Mouse (Mus musculus) heart, postnatal 14 days (tissue): Measurements from ENCODE around the gene Dpm2. TPM values are rescaled to one million over a fixed set of nuclear protein-coding genes. Genes with fewer than 3 reads are reported as not detected.

Experiments
- DNase-seq, 2 experiments: peaks; one replicate each; pipeline ENCODE4 v3.0.0; 2021 to 2022
- intact Hi-C: fragments of 180-260 bp; cut with DNase I; formaldehyde crosslinking; loops from one replicate; pipeline ENCODE4 v1.15.1; 2025
- long read RNA-seq, 2 experiments: library from polyadenylated mRNA; stranded (forward); transcript quantifications; one replicate each; pipeline ENCODE4 v2.0.0; 2021
- total RNA-seq, 2 experiments: library from RNA; stranded (reverse); gene quantifications; 2 replicates each; pipeline ENCODE4 v1.2.3; 2021

Dpm2 gene
- 10 to 100 TPM; 21.4 to 22.7 TPM for total RNA-seq
- long read RNA-seq, experiment 1, transcript Dpm2-201 (4 exons, 869 nt): major isoform, 15 of 25 reads
- long read RNA-seq, experiment 1, partial matches to known transcripts: 4 of 25 reads
- long read RNA-seq, experiment 1, other reads (novel, unspliced or antisense): 2 of 25 reads
- long read RNA-seq, experiment 2, transcript Dpm2-201 (4 exons, 869 nt): major isoform, 13 of 19 reads
- long read RNA-seq, experiment 2, partial matches to known transcripts: 1 of 19 reads
- long read RNA-seq, experiment 2, other reads (novel, unspliced or antisense): 2 of 19 reads

DNA sequence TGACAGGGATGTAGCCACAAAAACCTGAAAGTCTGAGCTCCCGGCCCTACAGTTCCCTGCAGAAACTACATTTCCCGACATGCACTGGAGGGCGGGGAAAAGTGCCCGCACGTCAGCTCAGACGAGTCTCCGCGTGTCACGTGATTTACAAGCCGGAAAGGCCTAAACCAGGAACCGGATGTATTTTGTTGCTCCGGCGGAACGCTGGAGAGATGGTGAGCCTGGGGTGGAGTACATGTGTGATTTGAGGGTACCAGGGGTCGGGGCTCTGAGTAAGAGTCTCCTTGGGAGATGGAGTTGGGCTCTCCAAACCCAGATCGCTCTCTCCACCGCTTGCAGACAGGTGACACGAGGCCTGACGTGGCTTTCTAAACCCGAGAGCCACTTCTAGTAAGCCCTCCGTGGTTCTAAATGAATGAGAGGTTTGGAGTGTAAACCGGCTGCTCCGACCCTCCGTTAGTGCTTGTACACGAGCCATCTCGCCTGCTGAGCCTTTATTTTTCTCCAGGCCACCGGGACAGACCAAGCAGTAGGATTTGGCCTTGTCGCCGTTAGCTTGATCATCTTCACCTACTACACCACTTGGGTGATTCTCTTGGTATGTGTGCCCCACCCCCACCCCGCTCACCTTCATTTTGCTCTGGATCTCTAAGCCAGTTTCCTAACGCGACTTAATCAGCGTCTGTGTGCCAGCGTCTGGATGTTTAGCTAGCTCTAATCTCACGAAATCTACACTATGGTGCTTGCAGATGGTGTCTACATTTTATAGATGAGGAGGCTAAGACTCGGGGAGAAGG is at the start of gene Dpm2:
Dpm2 (plus strand) TSS at position 161 of the 797 bp plus-strand sequence.
- intact Hi-C loops: no loop called here
- peak; percentile 85 to 93 for DNase-seq

DNA sequence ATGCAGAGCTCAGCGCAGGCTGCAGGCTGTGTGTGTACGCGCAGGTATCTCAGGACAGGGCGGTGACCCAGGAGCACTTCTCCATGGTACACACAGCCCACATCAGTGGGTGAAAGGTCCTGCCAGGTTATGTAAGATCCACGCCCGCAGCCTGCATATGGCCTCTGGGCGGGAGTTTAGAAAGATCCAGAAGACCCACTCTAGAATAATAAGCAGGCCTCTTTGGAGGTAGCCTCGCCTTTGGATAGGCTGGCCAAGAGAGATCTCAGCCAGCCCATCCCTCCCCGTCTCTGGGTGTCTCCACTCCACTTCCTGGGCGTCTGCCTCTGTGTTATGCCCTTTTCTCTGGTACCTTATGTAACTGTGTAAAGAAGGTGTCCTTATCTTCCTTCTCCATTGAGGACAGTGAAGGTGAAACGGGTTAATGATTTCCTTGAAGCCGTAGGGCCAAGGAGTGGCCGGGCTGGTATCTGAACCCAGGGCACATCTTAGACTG is 46.1 kb upstream of the Dpm2 start:
- DNase-seq: no peak
- intact Hi-C loops: no loop called here

DNA sequence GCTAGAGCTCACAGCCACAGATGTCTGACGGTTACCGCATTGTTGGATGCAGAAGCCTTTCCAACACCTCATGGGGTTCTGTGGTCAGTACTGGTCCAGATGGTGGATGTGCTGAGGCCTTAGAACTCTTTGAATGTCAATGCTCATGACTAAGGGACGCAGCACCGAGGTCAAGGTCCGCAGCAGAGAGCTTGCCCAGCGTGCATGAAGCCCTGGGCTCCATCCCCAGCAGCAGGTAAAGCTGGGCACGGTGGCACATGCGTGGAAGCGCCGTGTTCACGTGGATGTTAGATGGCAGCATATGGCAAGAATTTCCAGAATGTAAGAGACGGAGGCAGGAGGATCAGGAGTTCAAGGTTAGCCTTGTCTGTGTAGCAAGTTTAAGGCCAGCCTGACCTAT is 44.8 kb upstream of the Dpm2 start:
- intact Hi-C loops: no loop called here
- DNase-seq: no peak

DNA sequence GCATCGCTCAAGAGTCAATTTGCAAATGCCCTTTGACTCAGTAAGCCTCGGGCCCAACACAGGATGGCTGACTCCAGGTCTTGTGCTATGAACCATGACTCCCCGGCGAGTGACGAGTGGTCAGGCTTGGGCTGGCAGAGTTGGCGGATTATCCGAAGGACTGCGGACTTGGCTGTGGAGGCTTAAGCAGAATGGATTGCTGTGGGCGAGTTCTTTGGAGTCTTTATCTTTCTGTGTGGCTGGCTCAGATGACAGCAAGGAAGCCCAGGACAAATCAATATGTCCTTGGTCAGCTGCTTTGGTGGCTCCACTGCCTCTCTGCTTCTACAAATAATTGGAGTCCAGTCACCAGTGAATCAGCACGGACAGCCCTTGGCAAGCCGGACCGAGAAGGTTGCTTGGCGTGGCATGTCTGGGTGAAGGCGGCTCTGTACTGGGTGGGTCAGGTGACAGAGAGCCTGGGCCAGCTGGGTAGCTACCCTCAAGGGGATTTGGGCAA is 43.1 kb upstream of the Dpm2 start:
- intact Hi-C loops: no loop called here
- DNase-seq: no peak

DNA sequence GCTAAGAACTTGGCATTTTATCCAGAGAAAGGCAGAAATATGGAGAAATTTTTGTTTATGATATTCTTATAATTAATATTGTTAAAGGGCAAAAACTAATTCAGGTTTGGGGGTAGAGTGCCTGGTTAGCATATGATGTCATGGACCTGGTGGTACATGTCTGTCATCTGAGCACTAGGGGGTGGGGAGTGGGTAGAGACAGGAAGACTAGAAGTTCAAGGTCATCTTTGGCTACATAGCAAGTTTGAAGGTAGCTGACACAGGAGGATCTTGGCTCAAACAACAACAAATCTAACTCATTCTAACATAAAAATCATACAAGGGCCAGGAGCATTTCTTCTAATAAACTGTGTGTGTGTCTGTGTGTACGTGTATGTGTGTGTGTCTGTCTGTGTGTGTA is 42.3 kb upstream of the Dpm2 start:
- DNase-seq: no peak
- intact Hi-C loops: no loop called here

DNA sequence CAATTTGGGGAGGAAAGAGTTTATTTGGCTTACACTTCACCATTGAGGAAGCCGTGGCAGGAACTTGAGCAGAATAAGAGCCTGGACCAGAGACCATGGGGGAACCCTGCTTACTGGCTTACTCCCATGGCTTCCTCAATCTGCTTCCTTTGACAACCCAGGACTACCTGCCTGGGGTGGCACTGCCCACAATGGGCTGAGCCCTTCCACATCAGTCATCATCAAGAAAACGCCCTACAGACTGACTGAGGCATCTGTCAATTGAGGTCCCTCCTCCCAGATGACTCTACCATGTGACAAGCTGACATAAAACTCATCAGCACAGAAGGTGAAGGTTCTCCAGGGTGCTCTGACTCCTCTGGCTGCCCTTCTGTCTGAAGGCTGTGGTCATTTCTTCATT is 40.2 kb upstream of the Dpm2 start:
- DNase-seq: no peak
- intact Hi-C loops: no loop called here

DNA sequence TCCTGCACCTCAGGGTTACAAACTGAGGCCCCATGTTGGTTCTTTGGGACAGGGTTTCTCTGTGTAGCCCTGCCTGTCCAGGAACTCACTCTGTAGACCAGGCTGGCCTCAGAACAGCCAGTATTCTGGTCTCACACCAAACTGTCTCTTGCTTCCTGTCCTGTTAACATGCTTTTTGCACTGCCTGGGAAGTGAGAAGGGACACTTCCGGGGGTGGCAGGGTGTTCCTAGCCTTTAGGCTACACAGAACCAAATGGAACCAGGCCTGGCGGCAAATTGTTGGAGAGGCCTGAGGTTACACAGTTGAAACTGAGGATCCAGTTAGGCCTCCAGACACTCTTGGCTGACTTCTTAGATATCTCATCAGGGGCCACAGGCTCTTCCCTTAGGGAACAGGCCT is 37.5 kb upstream of the Dpm2 start:
- intact Hi-C loops: no loop called here
- DNase-seq: no peak

DNA sequence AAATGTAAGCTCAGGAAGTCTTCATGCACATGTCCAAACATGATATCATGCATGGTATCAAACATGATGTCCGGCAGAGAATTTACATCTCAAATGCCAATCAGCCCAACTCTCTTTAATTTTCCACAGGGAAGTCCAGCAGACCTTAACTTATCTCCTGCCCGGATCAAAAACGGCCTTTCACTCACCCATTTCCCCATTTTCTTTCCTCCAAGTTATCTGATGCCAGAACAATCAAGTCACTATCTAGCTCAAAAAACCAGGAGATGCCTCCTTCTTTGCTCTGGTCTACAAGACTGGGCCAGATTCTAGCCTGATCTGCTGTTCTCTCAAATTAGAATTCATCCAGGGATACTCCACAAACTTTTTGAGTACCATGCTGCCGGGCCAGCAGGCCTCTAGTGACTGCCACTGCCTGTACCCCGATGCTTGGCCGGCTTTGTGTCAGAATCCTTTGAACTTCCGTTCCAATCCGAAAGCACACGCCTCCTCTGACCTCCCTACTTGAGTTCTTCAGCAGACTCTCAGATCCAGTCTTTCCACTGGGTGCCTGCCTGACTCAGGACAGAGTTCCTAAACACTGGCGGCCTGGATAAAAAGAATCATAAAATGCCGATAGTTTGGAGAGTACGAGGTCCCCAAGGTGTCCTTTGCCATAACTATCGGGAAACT is 36.5 kb upstream of the Dpm2 start:
- intact Hi-C loops: no loop called here
- DNase-seq: peak; percentile 36 to 57

DNA sequence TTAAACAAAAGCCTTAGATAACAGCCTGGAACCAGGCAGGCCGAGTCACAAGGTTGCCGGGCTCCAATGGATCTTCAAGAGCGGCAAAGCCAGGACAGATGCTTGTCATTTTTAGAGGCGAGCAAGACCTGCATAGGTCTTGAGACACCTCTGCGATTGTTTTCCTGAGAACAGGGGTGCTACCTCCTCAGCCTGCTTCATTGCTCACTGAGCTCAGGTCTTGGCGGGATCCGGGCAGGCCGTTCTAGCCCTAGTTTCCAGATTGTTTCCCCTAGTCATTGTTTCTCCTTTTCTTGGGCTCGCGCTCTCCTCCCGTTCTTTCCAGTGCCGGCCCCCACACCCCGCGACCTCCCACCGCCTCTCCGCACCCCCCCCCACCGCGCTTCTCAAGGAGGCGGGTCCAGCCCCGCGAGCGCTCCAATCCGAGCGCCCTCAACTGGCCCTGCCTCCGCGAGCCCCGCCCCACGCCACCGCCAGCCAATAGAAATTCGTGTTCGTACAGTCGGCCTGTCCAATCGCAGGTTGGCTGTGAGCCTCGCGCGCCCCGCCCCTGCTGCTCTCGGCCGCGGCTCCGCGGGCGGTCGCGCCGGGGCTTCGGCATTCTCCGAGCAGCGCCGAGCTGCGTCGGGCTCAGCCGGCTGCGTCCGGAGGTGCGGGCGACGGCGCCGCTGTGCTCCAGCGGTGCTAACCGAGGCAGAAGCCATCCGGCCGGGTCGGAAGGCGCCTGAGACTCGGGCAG is 35.8 kb upstream of the Dpm2 start, which contains the start of gene Fam102a:
Fam102a (plus strand) TSS at position 600 of the 739 bp plus-strand sequence.
- DNase-seq: peak; percentile 99
- intact Hi-C loops: no loop called here

DNA sequence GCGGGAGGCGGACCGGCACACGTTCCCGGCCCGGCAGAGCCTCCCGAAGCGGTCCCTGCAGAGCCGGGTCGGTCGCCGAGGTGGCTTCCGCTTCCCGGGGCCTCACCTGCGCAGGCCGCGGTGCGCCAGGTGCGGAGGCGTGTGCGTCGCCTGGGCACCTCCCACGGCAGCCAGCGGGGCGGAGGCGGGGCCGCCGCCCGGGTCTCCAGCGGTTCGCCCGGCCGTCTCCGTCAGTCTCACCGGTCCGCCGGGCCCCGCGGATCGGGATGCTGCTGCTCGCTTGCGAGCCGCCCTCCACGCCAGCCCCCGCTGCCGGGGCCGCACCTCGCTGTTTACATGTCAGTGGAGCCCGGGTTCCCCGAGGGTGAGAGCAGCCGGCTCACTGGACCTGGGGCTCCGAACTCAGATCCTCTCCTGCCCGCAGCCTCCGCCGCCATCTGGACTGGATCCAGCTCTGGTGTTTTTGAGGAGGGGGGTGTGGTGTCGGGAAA is 35.1 kb upstream of the Dpm2 start:
- peak; percentile 64 for DNase-seq
- intact Hi-C loops: no loop called here

DNA sequence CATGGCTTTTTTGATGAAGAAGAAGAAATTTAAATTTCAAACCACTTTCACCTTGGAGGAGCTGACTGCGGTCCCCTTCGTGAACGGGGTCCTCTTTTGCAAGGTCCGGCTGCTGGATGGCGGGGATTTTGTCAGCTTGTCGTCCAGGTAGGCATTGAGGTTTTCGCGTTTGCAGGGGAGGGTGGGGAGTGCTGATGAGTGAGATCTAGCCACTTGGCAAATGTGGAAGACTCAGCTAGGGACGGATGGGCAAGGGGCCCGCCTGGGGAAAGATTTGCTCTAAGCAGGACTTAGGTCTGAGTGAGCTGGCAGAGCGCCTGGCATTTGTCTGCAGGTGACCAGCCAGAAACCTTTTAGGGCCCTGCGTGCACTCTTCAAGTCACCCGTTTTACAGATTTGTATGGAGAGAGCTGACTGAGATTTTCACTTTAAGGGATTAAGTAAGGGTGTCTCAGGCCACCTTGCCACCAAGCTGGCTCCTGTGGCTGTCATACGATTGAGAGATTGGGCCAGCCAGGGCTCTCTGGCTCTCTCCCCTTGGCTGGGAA is 34.5 kb upstream of the Dpm2 start:
- intact Hi-C loops: loop anchor here (2.0 kb wide), 1 partner anchor 31 kb away; no protein-coding TSS in a partner anchor
- DNase-seq: peak; percentile 29 to 38

DNA sequence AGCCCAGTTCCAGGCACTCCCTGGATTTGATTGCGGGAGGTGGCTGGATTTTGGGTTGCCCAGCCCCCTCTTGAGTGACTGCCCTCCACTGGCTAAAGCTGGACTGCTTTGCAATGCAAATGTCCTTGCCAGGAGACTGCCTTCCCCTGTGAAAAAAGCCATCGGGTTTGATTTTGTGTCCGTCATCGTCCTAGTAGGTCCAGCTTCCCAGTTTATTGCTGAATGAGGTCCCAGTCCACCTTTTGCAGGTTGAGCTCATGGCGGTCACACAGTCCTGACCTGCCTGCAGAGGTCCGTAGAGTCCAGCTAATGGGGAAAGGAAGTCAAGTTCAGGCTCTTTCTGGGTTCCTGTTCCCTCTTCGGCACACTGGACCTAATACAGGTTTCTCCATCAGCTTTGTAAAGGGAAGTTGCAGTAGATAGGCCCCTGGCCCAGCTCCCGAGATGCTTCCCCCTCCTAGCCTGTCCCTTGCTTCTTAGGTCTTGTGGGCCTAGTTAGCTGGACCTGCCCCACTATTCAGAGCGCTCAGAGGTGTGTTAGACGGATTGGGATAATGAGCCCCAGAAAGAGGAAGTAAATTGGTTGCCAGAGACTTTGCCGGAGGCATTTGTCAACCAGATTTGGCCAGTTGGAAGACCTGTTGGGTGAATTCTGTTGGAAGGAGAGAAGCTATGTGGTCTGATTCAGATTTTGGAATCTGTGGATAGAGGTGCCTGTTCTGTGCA is 33.9 kb upstream of the Dpm2 start:
- intact Hi-C loops: loop anchor here (2.0 kb wide), 1 partner anchor 30 kb away; no protein-coding TSS in a partner anchor
- DNase-seq: peak; percentile 42 to 58

DNA sequence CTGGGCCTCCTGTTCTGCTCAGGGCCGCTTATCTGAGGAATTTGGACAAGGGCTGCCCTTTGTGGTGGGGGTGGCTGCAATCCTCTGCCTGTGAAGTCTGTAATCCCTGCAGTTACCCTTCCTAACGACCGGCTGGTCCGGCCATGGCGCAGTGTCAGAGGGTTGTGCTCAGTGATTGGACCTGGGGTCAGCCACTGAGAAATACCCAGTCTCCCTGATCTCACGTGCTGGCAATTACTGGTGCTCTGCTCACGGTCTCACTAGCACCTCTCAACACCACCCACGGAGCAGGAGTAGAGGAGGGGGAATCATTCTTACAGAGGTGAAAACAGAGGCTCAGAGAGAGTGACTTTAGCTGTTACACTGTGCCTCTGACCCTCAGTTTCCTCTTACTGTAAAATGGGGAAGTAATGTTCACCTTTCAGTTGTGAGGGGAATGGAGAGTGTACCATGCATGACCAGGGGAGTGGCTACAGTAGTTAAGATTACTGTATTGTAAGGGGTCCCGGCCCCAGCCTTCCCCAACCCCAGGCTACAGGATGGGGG is 33.2 kb upstream of the Dpm2 start:
- intact Hi-C loops: loop anchor here (2.0 kb wide), 1 partner anchor 29 kb away; no protein-coding TSS in a partner anchor
- peak; percentile 20 to 54 for DNase-seq

DNA sequence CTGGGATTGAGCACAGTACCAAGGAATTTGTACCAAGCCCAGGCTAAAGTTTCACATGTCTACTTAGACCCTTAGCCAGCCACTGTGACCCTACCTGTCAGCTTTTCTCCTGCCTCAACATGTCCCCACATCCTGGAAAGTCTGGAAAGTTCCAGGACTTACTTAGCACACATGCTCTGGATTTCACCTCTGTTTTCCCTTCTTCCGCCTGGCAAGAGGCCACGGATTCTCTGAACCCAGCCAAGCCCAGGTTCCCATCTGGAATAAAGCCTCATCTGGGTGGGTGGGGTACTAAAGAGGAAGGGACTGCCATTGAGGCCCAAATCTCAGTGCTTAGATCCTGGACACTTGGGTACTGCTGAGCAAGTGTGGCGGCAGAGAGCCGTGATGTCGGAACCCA is 32.7 kb upstream of the Dpm2 start:
- peak in 1 of 2 experiments; percentile 42 for DNase-seq
- intact Hi-C loops: loop anchor here (2.0 kb wide), 1 partner anchor 29 kb away; no protein-coding TSS in a partner anchor

DNA sequence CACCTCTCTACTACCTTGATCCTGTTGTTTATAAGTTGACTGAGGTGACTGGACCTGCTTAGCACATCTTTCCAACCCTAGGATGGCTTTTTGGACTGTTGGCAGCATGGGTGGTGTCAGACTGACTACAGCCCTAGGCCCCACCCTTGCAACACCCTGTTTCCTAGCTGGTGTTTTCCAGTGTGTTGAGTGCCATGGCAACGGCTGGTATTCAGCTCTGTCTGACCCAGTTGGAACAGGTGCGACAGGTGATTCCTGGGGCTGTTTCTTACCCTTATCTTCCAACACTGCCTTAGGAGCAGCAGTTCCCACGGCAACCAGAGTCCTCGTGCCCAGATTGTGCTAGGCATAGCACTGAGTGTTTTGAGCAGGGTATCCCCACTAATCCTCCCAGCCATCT is 32.2 kb upstream of the Dpm2 start:
- intact Hi-C loops: no loop called here

DNA sequence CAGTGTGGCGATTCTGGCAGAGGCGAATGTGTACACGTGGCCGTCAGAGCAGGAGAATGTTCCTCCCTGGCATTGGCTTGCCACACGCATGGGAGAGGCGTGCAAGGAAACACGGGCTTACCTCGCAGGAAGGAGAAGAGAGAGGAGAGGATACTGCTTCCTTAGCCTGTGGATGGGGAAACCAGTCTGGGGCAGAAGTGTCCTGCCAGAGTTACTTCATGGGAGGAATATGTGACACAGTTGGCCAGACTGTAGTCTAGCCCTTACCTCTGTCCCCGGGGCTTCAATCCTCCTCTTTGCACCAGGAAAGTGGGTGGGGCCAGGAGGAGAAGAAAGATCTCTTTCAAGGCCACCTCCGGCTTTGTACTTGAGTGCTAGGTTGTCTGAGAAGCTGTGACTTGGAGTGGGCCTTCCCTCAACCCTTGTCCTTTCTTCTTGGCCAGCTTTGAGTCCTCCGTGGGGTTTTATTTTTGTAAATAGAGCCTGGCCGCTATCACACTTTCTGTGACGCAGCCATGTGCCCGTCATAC is 31.1 kb upstream of the Dpm2 start:
- intact Hi-C loops: no loop called here
- DNase-seq: no peak

More for the DNA sequence above, 32.2 kb upstream of the Dpm2 start:
- no peak for DNase-seq

DNA sequence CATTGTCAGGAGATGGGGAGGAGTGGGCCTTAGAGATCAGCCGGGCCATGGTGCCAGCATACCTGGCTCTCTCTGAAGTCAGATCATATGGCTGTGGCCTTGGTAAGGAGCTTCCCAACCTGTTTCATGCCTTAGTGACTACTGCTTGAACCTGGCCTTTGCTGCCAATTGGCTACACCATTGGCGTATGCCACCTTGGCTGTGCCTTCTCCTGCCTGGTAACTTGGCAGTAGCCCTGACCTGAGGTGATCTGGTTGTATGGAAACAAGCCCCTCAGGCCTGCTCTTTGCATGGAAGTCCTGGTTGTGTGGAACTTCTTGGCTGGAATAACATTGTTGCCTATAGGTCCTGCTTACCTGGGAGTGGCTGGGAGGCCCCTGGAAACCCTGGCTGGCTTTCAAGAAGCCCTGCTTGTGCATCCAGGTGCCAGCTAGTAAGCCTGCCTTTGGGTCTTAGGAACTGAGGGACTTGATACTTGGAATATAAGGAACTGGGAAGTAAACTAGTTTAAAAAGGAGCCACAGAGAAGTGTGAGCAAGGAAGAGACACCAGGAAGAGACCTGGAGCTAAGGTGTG is 29.2 kb upstream of the Dpm2 start:
- DNase-seq: no peak
- intact Hi-C loops: no loop called here

DNA sequence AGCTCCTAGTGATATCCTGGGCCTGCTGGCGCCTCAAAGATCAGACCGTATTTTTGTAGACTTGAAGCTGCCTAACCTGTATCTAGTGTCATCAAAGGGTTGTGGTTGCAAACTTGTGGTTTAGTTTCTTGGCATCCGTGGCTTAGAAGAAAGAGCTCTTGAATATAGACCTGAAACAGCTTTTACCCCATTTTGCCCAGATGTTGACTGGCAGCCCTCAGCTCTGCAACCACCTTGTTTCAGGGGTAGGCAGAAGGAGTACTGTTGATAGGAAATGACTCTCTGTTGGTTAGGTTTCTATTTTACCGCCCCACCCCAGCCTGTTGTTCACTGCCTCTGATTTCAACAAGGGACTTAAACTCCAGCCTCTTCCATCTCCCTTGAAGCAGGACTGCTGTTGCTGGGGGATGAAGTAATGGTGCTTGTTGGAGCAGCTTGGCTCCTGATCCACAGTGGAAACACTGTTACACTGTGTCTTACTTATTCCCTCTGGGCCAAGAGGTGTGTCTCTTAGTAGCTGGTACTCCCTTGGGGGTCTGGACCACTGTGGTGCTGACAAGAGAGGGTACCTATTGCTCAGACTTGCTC is 28.6 kb upstream of the Dpm2 start:
- intact Hi-C loops: no loop called here
- no peak for DNase-seq
